Mouse (Mus musculus) heart, postnatal 4 days (tissue): ENCODE results near the gene Kirrel2. TPM values are rescaled to one million over a fixed set of nuclear protein-coding genes. Genes with fewer than 3 reads are reported as not detected.

Experiments
- DNase-seq: peaks from one replicate; pipeline ENCODE4 v3.0.0; 2021
- total RNA-seq, 2 experiments: library from RNA; stranded (reverse); gene quantifications; 2 replicates each; pipeline ENCODE4 v1.2.3; 2021

The Kirrel2 gene
- total RNA-seq, 2 experiments from 2014 or later, result 0.34 TPM; not detected in 1

DNA sequence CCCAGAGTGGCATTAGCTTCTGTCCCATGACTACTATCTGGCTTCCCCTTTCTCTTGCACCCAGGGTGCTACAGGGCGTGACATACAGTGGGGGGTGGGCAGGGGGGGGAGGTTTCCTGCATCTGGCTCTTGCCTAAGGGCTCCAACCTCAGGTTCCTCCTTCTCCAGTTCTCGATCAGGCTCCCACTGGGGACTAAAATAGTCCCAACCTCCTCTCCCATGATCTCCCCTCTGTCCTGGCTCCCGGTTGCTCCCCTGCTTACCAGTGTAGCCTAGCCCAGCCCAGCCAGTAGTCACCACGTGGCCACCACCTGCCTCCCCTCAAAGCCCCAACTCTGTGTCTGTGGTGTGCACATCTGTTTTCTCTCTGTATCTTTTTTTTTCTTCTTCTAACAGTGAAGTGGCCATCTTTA is 44.7 kb downstream of the Kirrel2 start:
- no peak for DNase-seq

DNA sequence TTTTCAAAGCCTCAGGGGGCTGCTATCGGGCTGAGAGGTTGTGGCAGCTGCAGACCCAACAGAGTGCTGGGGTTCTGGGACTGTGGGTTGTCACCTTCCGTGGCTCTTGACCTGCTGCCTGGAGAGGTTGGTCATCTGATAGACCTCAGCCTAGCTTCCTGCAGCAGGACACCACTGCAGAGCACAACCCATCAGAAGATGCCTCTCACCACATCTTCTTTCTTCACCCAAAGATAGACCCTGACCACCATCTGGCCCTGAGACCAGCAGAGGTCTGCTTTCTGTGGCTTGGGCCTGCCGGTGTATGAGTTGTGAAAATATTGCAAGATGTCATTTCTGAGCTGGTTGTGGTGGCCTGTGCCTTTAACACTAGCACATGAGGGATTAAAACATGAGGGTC is 46.5 kb downstream of the Kirrel2 start:
- no peak for DNase-seq

- no peak for DNase-seq
Observed at GRCm38 (mm10) chr7:30409789-30410188, 47.7 kb downstream of the Kirrel2 start.

- DNase-seq, result no peak
Observed at GRCm38 (mm10) chr7:30408639-30409038, 48.9 kb downstream of the Kirrel2 start.

- DNase-seq, result no peak
Observed at GRCm38 (mm10) chr7:30402343-30402742, 55.1 kb downstream of the Kirrel2 start.

GRCm38 (mm10) chr7:30399671-30400070 is 57.8 kb downstream of the Kirrel2 start:
- DNase-seq, result no peak

Other genes with a start within 250 kb of the Kirrel2 start
- 10 to 100 TPM; 61.9 to 70.3 TPM for gene Polr2i, start 225.7 kb downstream of the Kirrel2 start, total RNA-seq
- 10 to 100 TPM; 77.2 to 78.9 TPM for gene Tbcb, start 225.4 kb downstream of the Kirrel2 start, total RNA-seq
- not detected for gene Ovol3, start 222.0 kb downstream of the Kirrel2 start, total RNA-seq
- gene Thap8, start 177.6 kb downstream of the Kirrel2 start, total RNA-seq, result under 1 TPM; 0.38 to 0.54 TPM
- gene Wdr62, start 177.3 kb downstream of the Kirrel2 start, total RNA-seq, result 10 to 100 TPM in 1 of 2 experiments, 1 to 10 TPM in 1; 9.7 to 12.3 TPM
- gene Clip3, start 166.0 kb downstream of the Kirrel2 start, total RNA-seq, result 10 to 100 TPM; 10.1 to 12.8 TPM
- 10 to 100 TPM; 29.4 to 30.8 TPM for gene Alkbh6, start 149.0 kb downstream of the Kirrel2 start, total RNA-seq
- 1 to 10 TPM; 1.3 to 3.2 TPM for gene Syne4, start 142.9 kb downstream of the Kirrel2 start, total RNA-seq
- under 1 TPM; 0.70 to 0.91 TPM for gene E130208F15Rik, start 135.9 kb downstream of the Kirrel2 start, total RNA-seq
- gene Sdhaf1, start 133.8 kb downstream of the Kirrel2 start, total RNA-seq, result 10 to 100 TPM; 15.5 to 16.6 TPM
- gene Lrfn3, start 94.9 kb downstream of the Kirrel2 start, total RNA-seq, result 1 to 10 TPM; 1.4 to 2.2 TPM
- gene Tyrobp, start 43.9 kb downstream of the Kirrel2 start, total RNA-seq, result 10 to 100 TPM; 11.1 to 13.5 TPM
- gene Hcst, start 37.8 kb downstream of the Kirrel2 start, total RNA-seq, result under 1 TPM in 1 of 2 experiments, not detected in 1; 0.88 TPM
- 1 to 10 TPM in 1 of 2 experiments, under 1 TPM in 1; 0.43 to 1.3 TPM for gene Nfkbid, start 36.0 kb downstream of the Kirrel2 start, total RNA-seq
- 1 to 10 TPM; 6.0 to 7.4 TPM for gene Aplp1, start 12.2 kb downstream of the Kirrel2 start, total RNA-seq
- not detected for gene Nphs1, start 625 bp upstream of the Kirrel2 start, total RNA-seq
- not detected for gene Prodh2, start 35.9 kb upstream of the Kirrel2 start, total RNA-seq
- 10 to 100 TPM in 1 of 2 experiments, 1 to 10 TPM in 1; 7.3 to 12.8 TPM for gene Arhgap33, start 77.4 kb upstream of the Kirrel2 start, total RNA-seq
- 100 to 1,000 TPM; 279 to 308 TPM for gene Hspb6, start 94.5 kb upstream of the Kirrel2 start, total RNA-seq
- 1 to 10 TPM; 5.2 to 7.8 TPM for gene Proser3, start 94.6 kb upstream of the Kirrel2 start, total RNA-seq
- gene Lin37, start 102.1 kb upstream of the Kirrel2 start, total RNA-seq, result 10 to 100 TPM; 14.8 to 17.1 TPM
- gene U2af1l4, start 105.6 kb upstream of the Kirrel2 start, total RNA-seq, result 10 to 100 TPM; 70.5 to 72.7 TPM
- gene Gm49396, start 105.7 kb upstream of the Kirrel2 start, total RNA-seq, result 1 to 10 TPM; 2.1 to 3.1 TPM
- 10 to 100 TPM; 80.0 to 83.8 TPM for gene Psenen, start 105.9 kb upstream of the Kirrel2 start, total RNA-seq
- 1 to 10 TPM; 1.1 to 1.2 TPM for gene Igflr1, start 107.7 kb upstream of the Kirrel2 start, total RNA-seq
- gene Kmt2b, start 131.0 kb upstream of the Kirrel2 start, total RNA-seq, result 10 to 100 TPM; 29.5 to 35.8 TPM
- not detected for gene Zbtb32, start 141.2 kb upstream of the Kirrel2 start, total RNA-seq
- gene Upk1a, start 155.2 kb upstream of the Kirrel2 start, total RNA-seq, result under 1 TPM; 0.62 to 0.86 TPM
- 1,000 to 10,000 TPM; 2,883 to 3,014 TPM for gene Cox6b1, start 168.5 kb upstream of the Kirrel2 start, total RNA-seq
- gene Etv2, start 178.2 kb upstream of the Kirrel2 start, total RNA-seq, result not detected
- gene Rbm42, start 192.6 kb upstream of the Kirrel2 start, total RNA-seq, result 10 to 100 TPM; 58.8 to 62.2 TPM
- 10 to 100 TPM; 13.1 to 16.6 TPM for gene Haus5, start 207.3 kb upstream of the Kirrel2 start, total RNA-seq
- not detected for gene Pmis2, start 213.9 kb upstream of the Kirrel2 start, total RNA-seq
- not detected for gene 2200002J24Rik, start 241.2 kb upstream of the Kirrel2 start, total RNA-seq